Mouse (Mus musculus) stomach, postnatal 0 days (tissue): Measurements from ENCODE around the gene Lrmda.

Experiments used
- CTCF ChIP-seq: IDR thresholded peaks from 2 replicates; pipeline ENCODE4 v1.5.1; 2016; ENCODE audit warnings: antibody characterized with exemption, low read depth, mild to moderate bottlenecking, moderate library complexity
- EP300 ChIP-seq: optimal IDR thresholded peaks from 2 replicates; pipeline ENCODE3; 2016; ENCODE audit warnings: antibody characterized with exemption

DNA sequence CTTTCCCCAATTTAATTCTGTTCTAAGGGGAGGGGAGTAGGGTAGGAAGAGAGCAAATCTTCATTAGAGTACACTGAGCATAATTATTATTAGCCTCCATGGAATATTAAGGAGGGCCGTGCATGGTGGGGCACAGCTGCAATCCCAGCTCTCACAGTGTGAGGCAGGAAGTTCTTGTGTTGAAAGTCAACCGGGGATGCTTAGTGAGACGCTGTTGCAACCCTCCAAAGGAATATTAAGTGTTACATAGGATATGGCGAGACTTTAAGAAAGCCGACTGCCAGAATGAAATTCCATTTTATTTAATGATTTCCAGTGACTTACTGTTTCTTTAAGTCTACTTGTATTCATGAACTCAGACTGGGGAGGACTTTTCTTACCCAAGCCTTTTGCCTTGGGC is 23.9 kb downstream of the Lrmda start:
- TF ChIP-seq CTCF (no peak), EP300 (no peak)
